Mouse (Mus musculus): ENCODE data around the gene Tmem41a.
"Not testable (repeated sequence)": the region's sequence is repeated elsewhere in the genome, so short reads cannot be mapped to it uniquely, and the experiment has no call there.

The Tmem41a gene

DNA sequence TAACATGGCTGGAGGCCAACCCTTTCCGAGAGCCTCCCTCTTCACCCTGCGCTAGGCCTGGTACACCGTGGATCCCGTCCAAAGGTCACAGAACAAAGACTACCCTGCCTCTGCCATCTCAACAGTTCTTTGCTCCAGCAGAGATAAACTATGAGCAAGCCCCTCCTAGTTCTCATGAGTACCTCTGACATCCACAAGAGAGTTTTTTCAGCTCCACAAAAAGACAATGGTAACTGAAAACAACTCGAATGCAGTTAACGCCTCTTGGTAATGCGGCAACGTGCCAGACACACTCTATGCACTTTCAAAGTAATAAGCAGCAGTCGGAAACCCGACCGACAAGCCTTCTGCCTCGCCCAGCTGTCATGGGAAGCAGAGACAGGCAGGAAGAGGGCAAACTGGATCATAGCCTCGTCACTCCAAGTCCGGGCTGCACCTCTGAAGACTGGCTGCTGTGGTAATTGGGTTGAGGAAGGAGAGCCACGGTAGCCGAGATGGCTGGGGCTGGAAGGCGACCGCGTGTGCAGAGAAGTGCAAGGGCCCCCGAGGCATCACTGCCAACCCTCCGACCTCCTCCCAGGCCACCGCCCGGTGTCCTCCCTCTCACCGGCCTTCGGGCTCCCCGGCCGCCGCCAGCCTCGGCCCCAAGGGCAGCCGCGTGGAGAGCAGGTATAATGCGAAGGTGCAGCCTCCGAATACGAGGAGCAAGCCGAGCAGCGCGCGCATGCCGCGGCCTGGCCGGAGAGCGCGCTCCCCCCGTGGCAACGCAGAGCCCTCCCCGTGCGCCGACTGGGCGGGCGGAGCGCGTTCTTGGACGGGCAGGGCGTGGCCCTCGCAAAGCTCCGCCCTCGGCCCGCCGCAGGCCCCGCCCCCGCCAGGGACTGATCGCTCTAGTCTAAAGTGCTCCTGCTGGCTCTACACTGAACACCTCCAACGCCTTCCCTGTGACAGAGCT lies at the start of gene Tmem41a:
Tmem41a (minus strand) TSS at position 792 of the 955 bp plus-strand sequence.
- DNase-seq (ENCODE audit: low spot score): peak; percentile 88

DNA sequence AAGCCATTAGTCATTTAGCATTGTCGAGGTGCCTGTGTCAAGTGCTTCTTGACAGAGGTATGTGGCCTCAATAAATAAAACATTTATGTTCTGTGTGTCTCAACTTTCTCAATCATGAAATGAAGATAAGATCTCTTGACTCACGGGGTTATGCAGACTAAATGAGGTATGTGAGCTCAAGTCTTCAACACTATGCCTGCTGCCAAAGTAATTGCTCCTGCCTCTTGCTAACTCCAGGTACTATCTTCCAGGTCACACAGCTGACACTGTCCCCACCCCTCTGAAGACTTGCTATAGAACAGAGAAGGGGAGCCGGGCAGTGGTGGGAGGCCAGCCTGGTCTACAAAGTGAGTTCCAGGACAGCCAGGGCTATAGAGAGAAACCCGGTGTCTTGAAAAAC lies 49.0 kb upstream of the Tmem41a start:
- DNase-seq (ENCODE audit: low spot score): no peak

DNA sequence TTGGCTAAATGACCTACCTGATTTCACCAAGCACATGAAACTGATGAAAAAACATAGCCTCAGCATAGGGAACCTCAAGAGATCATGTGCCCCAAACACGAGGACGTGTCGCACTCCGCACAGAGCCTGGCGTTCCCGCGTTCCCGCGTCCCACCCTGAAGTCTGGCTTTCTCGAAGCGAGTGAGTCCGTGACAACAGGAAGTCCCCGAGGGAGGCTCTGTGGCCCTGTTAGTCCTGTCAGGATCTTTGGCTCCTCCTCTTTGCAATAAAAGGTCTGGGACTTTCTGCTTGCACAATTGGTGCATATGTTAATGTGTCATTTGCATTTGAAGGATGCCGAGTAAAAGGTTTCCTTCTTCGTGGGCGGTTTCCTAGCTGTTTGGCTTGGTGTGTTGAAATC lies 48.0 kb upstream of the Tmem41a start, which contains the start of gene Liph:
Liph (minus strand) TSS at position 360 of the 400 bp plus-strand sequence.
- peak; percentile 47 for DNase-seq (ENCODE audit: low spot score)

DNA sequence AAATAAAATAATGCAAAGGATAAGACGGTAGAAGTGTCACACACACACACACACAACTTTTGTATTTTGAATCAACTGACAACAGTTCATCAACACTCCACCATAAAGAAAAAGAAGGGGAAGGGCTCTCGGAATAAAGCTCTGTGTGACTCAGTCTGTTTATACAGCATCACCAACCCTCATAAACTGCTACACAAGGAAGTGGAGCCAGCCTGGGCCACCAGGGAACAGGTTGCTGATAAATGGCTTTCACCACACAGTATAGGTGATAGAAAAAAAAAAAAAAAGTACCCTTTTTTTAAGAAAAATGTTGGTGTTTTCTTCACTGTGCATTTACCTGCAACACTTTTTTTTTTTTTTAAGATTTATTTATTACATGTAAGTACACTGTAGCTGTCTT lies 44.4 kb upstream of the Tmem41a start:
- no peak for DNase-seq (ENCODE audit: low spot score)

DNA sequence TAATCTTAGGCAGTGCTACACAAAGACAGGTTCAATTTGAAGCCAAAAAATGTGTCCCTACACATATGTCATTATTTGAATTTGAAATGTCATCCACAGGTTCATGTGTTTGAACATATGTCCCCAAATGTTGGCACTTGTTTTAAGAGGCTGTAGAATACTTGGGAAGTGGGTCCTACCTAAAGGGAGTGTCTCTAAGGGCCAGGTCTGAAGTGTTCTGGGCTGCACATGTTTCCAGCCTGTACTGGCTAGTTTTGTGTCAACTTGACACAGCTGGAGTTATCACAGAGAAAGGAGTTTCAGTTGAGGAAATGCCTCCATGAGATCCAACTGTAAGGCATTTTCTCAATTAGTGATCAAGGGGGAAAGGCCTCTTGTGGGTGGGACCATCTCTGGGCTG lies 43.5 kb upstream of the Tmem41a start:
- DNase-seq (ENCODE audit: low spot score): not testable (repeated sequence)

DNA sequence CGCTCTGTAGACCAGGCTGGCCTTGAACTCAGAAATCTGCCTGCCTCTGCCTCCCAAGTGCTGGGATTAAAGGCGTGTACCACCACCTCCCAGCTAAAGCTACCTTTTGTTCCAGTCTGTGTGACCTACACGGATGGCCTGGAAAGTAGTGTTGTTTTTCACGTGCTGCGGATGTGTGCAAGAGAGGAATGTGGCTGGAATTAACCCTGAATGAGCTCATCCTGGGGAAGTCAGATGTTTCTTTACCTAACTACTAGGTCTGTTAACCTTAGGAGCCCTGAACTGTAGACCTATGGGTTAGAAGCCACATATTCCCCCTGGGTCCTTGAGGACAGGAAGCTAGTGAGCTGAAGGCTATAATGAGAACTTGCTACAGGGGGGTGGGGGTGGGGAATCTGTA lies 40.6 kb upstream of the Tmem41a start:
- DNase-seq (ENCODE audit: low spot score): no peak

DNA sequence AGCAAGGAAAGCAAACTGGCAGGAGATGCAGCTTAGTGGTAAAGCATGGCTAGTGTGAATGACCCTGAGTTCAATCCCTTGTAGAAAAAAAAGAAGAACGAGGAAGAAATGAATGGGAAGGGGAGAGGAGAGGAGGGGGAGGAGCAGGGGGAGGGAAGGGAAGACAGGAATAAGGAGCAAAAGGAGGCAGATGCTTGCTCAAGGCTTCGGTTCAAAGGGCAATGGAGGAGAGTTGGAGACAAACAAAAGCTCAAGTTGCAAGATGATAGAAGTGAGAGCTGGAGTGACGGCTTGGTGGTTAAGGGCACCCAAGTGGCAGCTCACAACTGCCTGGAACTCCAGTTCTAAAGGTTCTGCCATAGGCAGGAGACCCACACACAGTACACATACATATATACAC lies 38.8 kb upstream of the Tmem41a start:
- DNase-seq (ENCODE audit: low spot score): no peak

DNA sequence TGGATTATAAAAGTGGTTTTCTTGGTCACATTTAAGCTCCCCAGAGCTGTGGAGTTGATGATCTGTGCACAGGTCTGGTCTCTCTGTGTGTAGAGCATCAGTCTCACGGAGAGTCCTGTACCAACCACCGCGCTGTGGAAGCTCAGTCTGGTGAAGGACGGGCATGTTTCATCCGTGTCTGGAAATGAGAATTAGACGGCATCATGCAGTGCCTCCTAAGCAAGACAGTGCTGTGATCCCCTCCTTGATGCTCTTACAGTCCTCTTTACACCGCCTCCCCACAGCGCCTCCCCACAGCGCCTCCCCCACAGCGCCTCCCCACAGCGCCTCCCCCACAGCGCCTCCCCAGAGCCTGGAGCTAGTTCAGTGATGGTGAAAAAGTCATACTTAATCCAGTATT lies 36.7 kb upstream of the Tmem41a start:
- no peak for DNase-seq (ENCODE audit: low spot score)

DNA sequence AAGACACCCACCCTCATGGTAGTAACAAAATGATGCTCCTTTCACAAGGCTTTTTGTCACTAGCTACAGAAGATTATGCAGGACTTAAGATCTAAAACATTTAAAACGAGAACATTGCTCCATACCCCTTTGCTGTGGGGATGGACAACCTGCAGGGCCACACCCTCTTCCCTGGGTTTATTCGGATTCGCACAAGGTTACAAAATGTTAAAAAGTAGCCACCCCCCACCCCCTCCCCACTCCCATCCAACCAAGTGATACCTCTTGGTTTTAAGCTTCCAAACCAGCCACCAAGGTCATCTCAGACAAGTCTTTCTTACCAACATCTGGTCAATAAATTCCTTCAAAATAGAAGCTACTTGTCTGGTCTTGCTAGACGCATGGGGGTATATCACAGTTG lies 36.2 kb upstream of the Tmem41a start:
- no peak for DNase-seq (ENCODE audit: low spot score)

DNA sequence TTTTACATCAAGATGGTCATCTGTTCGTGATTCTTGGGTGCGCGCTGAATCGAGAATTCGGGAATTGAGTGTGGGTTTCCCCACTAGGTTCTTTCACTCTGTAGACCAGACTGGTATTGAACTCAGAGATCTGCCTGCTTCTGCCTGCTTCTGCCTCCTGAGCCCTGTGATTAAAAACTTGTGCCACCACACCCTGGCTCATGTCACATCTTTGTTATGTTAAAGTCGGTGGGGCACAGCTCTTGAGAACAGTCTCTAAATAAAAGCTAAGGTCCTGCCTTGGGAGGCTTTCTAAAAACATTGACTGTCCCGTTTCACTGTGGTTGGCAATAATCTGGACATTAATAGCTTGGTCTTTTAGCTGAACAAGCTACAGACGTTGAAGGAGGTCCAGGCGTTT lies 35.8 kb upstream of the Tmem41a start:
- DNase-seq (ENCODE audit: low spot score): no peak

DNA sequence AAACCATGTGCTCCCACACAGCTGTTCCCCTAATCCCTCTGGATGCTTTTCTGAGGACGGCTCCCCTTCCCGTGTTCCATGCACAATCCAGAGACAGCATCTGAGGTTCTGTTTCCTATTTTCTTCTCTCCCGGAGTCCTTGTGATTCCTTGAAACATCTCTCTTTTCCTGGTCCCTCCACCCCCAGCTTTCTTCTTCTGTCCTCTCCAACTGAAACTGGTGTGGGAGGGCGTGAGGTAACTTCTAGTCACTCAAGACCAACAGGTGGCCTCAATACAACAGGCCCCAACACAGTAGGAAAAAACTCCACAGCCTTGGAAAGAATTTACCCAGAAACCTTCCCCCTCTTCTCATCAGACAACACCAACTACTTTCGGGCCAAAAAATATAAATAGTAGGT lies 30.0 kb upstream of the Tmem41a start:
- no peak for DNase-seq (ENCODE audit: low spot score)

DNA sequence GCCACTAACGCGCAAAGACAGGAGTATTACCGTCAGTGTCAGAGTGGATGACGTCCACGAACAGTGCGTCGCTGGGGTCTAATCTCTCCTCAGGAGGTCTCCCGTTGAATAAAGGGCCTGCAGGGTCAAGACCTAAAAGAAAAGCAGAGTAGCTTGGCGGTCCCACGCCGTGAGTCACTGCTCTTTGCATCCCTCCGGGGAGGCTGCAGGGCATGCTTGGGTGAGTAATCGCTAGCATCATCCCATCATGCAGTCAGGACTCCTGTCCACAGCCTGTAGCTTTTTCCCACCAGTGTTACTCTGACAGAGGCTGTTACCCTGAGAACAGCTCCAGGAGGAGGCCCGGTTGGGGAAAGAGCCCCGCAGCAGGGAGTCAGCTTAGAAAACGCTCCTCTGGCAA lies 28.9 kb upstream of the Tmem41a start:
- DNase-seq (ENCODE audit: low spot score): peak; percentile 61

DNA sequence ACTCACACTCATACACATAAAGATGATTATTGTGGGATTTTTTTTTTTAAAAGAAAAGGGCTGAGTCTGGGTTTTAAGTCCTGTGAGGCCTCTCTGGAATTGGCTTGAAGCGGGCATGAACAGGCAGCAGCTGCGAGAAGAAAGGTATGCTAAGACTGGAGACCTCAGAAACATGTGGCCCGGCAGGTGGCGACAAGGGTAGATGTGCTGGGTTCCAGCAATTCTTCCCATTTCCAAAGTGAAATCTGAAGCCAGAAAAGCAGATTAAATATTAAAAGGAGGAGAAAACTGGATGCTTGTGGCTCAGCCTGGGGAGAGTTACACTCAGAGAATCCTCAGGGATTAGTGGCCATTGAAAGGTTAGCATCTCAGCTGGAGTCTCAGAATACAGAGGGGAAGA lies 24.1 kb upstream of the Tmem41a start:
- DNase-seq (ENCODE audit: low spot score): no peak

DNA sequence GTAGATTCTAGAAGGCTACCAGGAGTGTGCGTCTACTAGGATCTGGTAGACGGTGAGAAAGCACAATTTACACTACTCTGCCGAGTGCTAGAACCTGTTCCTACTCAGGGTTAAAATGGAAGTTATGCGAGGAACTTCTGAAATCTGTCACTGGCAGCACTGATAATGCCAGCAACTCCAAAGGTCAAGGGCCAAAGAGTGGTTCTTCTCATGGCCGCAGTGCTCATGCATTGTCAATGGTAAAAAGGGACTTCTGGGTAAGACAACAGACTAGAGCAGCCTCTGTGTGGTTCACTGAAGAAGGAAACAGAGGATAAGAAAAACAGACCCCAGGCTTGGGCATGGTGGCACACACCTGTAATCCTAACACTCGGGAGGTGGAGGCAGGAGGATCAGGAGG lies 23.2 kb upstream of the Tmem41a start:
- no peak for DNase-seq (ENCODE audit: low spot score)

DNA sequence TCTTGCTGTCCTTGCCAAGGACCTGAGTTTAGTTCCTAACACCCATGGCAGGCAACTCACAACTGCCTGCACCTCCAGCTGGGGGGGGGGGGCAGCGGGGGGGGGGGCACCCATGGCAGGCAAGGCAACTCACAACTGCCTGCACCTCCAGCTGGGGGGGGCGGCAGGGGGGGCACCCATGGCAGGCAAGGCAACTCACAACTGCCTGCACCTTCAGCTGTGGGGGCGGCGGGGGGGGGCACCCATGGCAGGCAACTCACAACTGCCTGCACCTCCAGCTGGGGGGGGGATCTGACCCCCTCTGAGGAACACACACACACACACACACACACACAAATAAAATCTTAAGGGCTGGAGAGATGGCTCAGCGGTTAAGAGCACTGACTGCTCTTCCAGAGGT lies 22.5 kb upstream of the Tmem41a start:
- no peak for DNase-seq (ENCODE audit: low spot score)

DNA sequence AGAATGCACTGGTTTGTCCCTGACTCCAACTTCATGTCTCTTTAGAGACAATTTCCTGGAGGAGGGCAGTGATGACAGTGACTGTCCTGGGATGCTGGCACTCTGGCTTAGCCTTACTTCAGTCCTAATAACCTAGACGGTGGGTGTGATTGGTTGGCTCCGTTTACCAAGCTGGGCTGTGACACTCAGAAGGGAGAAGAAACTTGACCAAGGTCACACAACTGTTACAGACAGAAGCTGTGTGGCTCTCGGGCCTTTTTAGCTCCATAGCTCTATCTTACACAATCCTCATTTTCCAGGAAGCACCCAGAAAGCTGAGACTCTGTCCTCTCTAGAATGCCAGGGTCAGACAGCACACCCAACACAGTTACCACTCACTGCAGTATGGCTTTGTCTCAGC lies 18.2 kb upstream of the Tmem41a start:
- DNase-seq (ENCODE audit: low spot score): no peak

DNA sequence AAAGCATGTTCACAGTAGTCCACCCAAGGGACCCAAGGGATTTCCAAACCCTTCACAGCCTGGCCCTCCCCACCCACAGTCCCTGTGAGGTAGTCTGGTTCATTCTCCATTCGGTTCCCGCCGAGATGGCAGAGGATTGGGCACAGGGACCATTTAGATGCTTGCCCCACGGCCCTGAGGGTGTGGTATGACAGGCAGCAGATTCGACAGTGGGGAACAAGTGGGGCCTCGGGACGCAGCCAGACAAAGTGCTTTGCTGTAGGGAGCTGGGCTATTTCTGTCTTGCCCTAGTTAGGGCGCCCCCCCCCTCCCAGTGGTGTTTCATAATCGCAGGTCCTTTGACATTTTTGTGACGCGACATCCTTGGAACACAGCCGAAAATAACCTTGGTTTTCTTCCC lies 8.2 kb upstream of the Tmem41a start:
- DNase-seq (ENCODE audit: low spot score): no peak

DNA sequence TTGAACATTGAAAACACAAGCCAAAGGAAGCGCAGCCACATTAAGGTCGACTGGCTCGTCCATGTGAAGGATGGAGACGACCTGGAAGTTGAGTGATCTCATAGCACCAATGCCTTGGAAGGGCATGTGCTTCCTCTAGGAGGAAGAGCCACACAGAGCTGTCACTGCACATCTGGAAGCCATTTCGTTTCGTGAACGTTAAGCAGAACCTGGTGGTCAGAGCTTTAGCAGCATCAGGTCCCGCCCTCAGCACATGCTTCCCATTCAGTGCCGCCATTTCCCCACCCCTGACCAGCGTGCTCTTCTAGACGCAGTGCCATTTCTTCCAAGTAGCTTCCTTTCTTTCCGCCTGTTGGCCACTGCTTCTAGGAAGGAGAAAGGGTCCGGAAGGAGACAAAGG lies 18.9 kb downstream of the Tmem41a start:
- DNase-seq (ENCODE audit: low spot score): no peak

DNA sequence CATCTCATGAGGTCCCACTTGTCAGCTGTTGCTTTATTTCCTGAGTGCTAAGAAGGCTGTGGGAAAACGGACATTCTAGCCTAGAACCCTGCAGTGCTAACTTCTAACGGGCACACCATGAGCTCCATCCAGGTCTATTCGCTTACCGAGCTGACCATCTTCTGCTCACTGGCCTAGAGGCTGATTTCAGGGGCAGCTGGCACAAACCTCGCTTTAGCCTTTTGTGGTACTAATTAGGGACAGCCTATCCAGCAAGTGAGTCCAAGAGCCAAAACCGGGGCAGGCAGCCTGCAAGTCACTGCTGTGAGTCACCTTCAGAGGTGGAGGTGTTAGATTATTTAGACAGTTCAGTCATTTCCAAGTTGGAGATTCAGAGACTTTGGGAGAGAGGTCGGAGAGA lies 30.7 kb downstream of the Tmem41a start:
- no peak for DNase-seq (ENCODE audit: low spot score)

DNA sequence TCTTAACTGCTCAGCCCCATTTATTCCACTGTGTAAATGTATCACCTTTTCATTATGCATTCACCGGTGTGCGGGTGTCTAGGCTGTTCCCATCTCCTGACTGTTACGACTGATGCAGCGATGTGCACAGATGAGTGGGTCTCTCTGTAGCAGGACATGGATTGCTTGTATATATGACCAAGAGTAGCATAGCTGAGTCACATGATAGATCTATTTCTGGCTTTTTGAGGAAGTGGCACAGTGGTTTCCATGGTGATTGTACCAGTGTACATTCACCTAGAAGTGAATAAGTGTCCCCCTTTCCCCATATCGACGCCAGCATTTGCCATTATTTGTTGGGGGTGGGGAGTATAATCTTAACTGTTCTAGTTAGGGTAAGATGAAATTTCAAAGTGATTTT lies 34.0 kb downstream of the Tmem41a start:
- DNase-seq (ENCODE audit: low spot score): no peak

DNA sequence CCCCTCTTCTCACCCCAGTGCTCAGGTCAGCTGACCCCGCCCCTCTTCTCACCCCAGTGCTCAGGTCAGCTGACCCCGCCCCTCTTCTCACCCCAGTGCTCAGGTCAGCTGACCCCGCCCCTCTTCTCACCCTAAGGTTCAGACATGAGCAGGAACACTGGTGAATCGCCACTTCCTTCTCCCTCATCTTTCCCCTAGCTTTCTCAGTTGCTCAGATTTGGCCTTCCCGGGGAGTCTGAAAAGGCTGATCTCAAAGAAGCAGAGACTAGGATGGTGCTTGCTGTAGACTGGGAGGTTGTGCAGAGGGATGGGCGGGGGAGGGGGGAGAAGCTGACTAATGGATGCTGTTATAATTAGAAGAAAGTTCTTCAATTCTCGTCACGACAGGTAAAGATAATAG lies 38.4 kb downstream of the Tmem41a start:
- DNase-seq (ENCODE audit: low spot score): not testable (repeated sequence)

DNA sequence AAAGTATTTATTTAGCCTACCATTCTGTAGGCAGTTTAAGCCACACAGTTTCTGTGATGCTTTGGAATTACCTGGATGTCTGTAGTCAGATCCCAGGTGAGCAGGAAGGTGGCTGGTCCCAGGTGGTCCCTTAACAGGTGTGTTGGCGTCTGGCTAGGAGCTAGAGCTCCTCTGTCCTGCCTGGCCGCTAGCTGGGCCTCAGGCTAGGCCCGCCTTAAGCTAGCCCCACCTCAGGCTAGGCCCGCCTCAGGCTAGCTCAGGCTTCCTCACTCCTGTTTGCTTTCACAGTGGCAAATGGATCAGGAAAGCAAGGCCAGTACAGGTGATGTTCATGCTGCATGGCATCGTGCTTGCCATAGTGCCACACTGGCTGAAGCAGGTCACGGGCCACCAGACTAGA lies 40.5 kb downstream of the Tmem41a start:
- DNase-seq (ENCODE audit: low spot score): no peak

DNA sequence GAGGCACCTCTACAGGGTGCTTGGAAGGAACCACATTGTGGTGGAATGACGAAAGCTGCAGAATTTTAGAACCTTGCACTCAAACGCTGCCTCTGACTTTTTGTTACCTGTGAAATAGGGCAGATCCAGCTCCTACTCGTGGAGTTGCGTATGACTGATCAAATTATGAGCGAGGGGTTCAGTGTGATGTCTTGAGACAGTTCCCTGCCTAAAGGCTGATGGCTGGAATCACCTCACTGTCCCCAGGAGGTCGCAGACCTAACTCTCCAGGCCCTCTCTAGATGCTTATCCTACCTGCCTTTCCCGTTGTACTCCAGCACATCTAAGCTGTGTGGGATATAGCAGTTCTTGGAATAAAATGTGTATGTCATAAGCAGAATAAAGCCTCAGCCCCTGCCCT lies 41.4 kb downstream of the Tmem41a start:
- no peak for DNase-seq (ENCODE audit: low spot score)

DNA sequence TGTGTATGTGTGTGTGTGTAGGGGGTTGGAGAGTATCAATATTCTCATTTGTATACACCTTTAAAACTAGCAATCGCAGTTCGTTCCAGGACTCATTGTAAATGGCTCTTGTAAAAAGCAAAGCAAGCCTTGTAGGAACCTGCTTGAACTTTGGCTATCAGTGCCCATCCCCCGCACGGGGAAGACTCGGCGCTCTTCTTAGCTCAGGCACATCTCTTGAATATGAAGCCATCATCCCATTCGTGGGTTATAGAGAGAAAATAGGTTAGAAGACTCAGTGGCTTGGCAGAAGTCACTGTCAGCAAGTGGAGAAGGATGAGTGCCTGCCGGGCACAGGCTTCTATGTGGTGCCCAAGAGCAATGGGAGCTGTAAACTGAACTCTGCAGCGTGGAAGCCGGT lies 42.7 kb downstream of the Tmem41a start:
- DNase-seq (ENCODE audit: low spot score): no peak

Measured in retina, embryonic 14.5 days (tissue).